Mouse (Mus musculus) thymus, postnatal 0 days (tissue): ENCODE results near the gene 9130213A22Rik. TPM values are rescaled to one million over a fixed set of nuclear protein-coding genes. Genes with fewer than 3 reads are reported as not detected.
A peak's percentile ranks its signal among the peaks of the same experiment; 100 is the strongest.

ENCODE experiments used
- DNase-seq: peaks from one replicate; pipeline ENCODE4 v3.0.0-alpha.2; 2015; ENCODE audit warnings: low spot score
- polyA plus RNA-seq: library from polyadenylated mRNA; unstranded; fragments of >200 nt; fragmentation: Nextera tagmentation; extraction: Ambion mirVana; gene quantifications from 2 replicates; pipeline ENCODE4 v1.2.1, GENCODE M21; 2015

Gene 9130213A22Rik
- polyA plus RNA-seq: 0.49 and 0.64 TPM in 2 replicates

DNA sequence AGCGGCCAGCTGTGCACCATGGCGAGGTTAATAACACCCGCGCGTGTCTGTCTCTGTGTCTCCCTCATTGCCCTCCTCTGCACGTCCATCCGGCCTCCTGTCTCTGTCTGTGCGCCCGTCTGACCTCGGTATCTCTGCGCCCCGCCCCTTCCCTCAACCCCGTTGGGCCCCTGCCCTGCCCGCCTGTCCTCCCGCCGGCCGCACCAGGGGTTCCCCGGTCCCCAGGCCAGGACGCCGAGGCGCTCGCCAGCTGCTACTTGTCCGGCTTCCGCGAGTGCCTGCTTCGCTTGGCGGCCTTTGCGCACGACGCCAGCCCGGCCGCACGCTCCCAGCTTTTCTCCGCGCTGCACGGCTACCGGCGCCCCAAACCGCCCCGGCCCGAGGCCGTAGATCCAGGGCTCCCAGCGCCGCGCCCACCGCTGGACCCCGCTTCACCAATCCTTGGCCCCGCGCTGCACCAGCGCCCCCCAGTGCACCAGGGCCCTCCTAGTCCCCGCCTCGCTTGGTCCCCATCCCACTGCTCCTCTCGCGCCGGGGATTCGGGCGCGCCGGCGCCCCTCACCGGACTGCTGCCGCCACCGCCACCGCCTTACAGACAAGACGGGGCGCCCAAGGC is at the start of gene 9130213A22Rik:
9130213A22Rik (minus strand) TSS at position 254 of the 616 bp plus-strand sequence.
- peak; percentile 74 for DNase-seq

DNA sequence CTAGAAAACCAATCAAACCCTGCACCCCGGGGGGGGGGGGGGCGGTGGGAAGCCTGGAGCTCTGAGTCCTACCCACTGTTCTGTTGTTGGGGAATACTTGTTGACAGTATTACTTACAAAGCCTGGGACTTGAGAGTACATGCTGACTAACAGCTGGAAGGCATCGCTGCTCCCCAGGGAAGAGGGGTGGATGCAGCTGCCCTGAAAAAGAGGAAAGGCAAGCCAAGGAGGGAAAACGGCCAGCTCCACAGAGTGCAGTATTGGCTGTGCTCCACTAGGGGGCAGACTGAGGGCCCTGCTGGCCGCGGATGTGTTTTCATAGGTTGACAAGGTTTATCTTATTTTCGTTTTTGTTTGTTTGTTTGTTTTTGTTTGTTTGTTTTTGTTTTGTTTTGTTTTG is 49.2 kb upstream of the 9130213A22Rik start:
- DNase-seq: peak; percentile 35

DNA sequence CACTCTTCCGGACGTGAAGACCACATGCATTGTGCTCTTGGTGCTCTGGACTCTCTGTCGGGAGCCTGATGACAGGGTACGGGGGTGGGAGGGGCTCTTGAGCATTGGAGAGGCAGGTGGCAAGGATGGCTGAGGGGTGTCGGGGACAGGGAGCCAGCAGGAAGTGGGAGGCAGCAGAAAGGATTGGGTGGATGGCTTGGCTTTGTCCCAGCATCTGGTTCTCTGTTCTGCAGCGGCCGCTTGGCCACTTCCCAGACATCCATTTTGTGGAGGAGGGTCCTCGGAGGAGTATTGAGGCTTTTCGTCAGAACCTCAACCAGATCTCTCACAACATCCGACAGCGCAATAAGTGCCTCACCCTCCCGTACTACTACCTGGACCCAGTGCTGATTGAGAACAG is 46.9 kb upstream of the 9130213A22Rik start:
- no peak for DNase-seq

DNA sequence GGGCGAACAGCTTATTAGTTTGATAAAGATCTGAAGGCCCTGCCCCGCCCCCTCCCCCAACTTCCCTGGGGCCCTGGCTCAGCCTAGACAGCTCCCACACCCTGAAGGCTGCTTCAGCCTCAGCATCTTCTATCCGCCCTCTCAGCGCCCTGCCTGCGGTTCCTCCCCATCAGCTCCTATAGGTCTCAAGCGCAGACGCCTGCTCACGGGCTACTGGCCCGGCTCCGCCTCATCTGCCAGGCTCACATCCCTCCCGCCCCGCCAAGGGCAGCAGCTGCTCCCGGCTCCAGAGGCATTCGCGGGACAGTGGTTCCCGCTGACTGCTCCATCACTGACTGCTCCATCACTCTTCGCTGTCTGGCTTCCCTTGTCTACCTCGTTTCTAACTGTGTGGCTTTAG is 34.4 kb upstream of the 9130213A22Rik start, which contains the start of gene Alox12b:
Alox12b (plus strand) TSS at position 190 of the 400 bp plus-strand sequence.
- DNase-seq: no peak

DNA sequence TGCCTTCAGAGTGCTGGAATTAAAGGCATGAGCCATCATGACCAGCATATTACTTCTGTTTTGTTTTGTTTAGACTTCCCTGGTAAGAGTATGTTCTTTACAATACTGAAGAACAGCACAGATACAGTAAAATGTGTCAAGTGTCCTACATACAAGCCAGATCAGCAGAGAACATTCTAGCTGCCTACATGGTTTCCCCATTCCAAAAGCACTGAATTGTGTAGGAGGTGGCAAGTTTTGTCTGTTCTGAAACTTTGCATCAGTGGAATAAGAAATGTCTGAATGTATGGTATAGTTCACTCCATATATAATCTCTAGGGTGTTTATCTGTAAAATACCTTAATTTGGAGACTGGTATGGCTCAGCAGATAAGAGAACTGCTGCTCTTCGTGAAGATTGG is 33.0 kb upstream of the 9130213A22Rik start:
- no peak for DNase-seq

DNA sequence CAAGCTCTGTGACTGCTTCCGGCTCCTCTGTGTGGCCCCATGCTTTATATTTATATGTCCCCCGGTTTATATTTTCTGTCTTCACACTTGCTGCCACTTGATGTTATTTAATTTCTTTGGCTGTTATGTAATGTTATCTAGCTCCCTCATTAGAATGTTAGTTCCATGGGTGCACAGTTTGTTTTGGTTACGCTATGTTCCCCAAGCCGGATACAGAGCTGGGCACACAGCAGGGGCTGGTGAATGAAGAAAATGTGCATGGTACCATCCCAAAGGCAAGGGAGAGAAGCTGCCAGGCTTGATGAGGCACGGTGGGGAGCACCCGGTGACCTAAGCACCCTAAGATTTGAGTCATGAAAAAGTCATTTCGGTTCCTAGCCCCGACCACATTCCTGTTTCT is 31.4 kb upstream of the 9130213A22Rik start:
- DNase-seq: no peak

DNA sequence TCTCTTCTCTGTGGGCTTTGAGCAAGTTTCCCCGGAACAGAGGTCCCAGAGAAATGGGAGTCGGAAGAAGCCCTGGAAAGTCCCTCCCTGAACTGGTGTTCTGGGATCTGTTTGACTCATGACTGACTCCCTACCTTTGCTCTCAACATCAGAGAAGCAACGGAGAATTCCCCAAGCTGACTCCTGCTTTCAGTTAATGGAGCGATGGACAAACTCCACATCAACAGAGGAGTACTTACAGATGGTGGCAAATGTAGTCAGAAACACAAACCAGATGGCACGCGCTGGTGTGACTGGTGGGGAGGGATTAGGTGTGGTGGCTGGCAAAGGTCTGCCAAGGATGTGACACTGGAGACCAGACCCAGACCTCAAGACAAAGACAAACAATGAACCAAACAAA is 28.6 kb upstream of the 9130213A22Rik start:
- DNase-seq: no peak

DNA sequence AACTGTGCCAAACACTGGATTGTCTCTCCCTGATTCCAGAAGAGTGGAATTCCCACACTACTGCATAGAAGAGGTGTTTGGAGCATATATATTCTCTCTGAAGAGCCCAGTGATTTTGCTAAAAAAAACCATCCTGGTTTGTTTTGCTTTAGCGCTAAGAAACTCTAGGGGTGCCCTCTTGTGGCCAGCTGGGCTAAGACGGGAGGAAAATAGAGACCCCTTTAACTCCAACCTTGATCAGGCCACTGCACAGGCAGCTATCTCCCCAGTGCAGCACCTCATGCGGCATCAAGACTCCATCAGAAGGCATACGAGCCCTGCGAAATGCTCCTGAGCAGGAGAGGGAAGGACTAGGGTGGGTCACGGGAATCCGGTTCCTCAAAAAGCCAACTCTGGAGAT is 28.1 kb upstream of the 9130213A22Rik start:
- peak; percentile 68 for DNase-seq

DNA sequence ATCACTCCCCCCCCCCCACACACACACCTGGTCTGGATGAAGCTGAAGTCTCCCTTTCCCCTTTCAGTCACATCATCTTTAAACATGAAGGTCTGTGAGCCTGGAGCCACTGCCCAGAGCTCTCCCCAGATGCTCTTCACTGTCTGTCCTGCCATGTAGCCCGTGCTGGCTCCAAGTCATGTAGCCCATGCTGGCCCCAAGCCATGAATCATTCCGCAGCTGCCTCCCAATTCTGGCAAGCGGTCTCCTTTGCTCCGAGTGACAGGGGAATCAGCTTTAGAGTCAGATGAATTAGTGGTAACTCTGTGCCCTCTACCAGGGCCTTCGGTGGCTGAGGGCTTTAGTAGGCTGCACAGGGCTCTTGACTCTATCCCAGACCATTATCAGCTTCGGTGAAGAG is 27.3 kb upstream of the 9130213A22Rik start:
- no peak for DNase-seq

DNA sequence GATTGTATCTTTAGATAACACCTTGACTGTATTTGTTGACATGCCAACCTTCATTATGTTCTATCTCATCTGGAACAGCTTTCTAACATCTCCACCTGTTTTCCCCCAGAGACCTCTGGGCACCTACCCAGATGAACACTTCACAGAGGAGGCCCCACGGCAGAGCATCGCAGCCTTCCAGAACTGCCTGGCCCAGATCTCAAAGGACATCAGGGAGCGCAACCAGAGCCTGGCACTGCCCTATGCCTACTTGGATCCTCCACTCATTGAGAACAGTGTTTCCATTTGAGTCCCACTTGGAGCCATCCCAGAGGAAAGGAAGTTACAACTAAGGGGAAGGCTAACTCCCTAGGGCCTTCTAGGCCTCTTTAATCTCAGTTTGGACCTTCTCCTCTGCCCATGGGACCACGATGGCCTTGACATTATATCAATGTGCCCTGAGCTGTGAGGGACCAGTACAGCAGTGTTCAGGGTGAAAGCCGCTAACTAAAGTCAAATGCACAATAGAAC is 26.1 kb upstream of the 9130213A22Rik start:
- no peak for DNase-seq

DNA sequence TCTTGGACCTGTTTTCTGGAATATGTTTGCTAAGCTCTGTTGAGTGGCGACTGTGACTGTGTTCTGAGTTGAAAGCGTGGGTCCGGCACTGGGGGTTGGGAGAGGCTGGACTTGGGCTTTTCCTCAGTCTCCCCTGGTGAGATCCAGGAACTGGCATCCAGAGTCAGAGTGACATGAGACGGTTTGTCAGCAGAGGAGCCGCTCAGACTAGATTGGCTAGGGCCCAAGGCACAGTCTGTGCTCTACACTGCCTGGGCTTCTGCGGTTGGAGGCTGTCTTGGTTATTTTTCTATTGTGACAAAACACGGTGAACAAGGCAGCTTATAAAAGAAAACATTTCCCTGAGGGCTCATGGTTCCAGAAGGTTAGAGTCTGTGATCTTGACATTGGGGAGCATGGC is 25.2 kb upstream of the 9130213A22Rik start:
- no peak for DNase-seq

DNA sequence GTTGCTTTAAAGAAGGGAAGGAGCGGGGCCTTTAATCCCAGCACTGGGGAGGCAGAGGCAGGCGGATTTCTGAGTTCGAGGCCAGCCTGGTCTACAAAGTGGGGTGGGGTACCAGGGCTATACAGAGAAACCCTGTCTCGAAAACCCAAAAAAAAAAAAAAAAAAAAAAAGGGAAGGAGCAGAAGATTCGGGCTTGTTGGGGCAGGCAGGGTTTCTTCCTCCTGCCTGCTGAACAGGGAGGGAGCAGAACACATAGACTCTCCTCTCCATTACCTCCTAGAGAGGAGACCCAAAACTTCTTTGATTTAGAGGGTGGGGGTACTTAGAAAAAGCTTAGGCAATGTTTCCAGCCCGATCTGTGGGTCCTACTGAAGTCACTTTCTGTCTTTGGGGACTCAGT is 13.0 kb upstream of the 9130213A22Rik start:
- no peak for DNase-seq

DNA sequence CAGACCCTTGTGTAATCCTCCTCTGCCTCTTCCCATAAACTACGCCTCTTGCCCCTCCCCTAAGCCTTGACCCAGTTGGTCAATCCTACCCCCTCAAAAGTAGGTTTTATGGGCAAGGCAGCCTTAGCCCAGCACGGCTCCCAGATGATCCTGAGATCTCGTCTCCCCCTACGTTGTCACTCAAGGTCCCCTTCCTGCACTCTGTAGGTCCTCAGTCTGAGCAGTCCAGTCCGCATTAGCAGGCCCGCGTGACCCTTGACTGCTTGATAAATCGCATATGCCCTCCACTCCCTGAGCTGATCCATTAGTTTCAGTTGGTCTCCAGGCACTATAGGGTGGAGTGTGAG is 12.2 kb upstream of the 9130213A22Rik start:
- no peak for DNase-seq

DNA sequence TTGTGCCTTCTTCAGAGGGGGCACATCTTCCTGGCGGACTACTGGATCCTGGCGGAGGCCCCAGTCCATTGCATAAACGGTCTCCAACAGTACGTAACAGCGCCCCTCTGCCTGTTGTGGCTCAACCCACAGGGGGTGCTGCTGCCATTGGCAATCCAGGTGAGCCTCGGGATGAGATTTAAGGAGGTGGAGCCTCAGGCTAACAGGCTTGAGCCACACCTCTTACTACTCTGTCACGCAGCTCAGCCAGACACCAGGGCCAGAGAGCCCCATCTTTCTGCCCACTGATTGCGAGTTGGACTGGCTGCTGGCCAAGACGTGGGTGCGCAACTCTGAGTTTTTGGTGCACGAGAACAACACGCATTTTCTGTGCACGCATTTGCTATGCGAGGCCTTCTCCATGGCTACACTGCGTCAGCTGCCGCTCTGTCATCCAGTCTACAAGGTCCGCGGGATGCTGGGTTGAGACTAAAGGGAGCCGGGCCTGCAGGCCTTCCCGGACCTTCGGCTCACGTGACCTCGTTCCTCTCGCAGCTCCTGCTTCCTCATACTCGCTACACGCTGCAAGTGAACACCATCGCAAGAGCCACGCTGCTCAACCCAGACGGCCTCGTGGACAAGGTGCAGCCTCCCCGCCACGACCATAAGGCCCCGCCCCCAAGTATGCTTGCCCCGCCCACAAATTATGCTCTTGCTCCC is 11.7 kb upstream of the 9130213A22Rik start:
- peak; percentile 53 for DNase-seq

DNA sequence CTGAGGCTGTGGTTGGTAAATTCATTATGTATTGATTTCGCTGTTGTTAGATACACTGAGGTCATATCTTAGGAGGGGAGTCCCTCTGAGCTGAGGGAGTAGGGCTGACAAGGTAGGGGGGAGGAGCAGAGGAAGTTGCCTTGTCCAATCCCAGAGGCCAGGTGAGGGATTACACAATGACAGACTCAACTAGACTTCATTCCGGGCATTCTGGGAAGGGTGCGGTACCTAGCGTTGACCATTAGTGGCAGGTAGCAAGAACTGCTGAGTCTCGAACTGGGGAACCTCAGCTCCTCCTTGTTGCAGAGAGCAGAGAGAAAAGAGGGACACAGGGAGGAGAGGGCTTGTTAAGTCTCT is 11.2 kb upstream of the 9130213A22Rik start:
- no peak for DNase-seq

DNA sequence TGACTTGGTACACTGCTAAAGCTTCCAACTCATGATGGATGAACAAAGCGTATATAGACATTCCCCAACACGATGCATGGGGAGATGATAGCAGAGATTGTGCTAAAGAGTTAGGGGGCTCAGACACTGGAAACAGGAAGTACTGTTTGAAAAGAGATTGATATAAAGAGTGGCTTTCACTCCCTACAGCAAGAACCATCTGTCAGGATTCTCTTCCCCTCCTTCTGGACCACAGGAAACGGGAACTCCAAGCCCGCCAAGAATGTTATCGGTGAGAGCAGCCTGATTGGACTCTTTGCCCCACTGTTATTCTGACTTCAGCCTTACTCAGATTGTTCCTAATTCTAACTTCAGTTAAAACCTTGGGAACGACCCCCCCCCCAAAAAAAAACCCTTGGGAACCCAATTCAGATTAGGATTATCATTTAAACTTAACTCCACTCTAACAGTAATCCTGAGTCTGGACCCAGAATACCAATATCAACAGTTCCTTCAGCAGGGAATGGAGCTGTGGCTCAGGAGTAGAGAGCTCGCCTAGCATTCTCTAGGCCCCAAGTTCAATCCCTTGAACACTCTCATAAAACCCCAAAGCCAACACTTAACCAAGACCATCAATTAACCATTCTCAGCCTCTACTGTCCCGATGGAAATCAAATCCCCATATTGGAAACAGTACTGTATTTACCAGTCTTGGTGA is 6.2 kb upstream of the 9130213A22Rik start:
- DNase-seq: no peak

DNA sequence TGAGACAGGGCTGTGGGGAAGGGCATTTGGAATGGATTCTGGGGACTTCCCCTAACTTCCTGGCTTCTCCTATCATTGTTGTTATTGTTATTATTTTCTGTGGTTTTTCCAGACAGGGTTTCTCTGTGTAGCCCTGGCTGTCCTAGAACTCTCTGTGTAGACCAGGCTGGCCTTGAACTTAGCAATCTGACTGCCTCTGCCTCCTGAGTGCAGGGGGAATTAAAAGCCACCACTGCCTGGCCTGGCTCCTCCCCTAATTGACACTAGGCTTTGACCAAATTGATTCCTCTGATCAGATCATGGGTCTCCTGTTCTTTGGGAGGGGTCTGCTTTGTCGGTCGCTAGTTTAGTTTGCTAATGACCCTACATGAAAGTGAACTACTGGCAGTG is 4.3 kb upstream of the 9130213A22Rik start:
- DNase-seq: no peak

DNA sequence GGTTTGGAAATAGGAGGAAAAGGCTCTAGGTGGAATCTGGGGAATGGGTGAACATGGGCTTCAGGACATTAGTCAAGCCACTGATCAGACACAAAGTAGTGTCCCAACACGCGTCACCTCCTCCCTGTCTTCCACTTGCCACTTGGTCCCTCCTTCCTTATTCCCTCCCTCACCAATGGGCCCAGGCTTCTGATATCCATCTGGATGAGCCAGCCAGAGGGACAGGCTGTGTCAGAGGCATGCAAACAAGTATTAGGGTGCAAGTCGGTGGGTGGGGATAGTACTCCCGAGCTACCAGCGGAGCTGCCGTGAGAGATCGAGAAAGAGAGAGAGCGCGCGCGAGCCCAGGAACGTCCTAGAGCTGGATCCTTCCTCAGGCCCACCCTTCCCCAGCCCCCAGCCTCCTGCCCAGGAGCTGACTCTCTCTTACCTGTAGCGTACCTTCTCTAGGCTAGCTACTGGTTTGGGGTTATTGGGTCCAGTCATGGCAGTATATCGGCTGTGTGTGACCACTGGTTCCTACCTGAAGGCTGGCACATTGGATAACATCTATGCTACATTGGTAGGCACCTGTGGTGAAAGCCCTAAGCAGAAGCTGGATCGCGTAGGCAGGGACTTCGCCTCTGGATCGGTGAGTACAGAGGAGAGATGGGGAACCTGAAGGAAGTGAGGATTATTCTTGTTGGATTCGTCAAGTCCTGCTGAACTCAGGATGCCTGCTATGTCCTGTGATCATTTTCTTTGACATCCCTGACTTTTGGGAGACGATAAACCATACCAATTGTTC is 3.7 kb upstream of the 9130213A22Rik start:
- DNase-seq: peak; percentile 31

DNA sequence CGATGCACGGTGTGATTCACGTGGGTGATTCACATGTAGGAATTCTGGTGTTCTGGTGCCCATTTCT is 3.3 kb upstream of the 9130213A22Rik start, which contains the start of gene Aloxe3:
Aloxe3 (plus strand) TSS at position 45 of the 67 bp plus-strand sequence.
- no peak for DNase-seq

DNA sequence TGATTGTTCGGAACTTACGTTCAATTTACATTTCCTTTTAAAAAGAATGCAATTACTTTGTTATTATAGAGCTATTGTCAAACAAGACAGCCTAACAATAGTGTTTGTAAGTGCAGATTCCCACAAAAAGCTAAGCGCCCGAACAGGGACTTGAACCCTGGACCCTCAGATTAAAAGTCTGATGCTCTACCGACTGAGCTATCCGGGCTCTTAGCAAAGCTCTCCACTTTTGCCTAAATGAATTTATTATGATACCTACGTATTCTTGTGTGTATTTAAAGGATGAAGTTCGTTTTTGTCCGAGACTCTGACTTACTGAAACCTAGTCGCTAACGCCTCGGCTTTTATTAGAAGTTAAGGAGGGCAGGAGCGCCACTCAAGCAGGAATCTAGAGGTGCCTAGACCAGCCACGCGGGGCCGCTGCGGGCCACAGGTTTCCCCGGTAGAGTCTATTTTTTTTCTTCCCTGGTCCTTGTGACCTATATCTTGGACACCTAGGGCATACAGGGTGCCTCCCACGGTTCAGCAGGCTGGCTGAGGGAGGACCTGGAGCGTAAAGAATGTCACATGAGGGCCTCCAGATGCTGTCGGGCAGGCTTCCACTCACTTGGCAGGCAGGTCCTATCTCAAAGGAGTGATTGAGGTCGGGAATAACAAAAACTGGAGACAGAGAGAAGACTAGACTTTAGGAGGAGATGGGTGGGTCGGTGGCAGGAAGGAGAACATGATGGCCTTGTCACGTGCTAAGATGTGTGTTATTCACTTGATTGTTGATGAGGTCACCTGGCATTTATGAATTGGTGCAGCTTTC is 2.9 kb upstream of the 9130213A22Rik start:
- peak; percentile 93 for DNase-seq

DNA sequence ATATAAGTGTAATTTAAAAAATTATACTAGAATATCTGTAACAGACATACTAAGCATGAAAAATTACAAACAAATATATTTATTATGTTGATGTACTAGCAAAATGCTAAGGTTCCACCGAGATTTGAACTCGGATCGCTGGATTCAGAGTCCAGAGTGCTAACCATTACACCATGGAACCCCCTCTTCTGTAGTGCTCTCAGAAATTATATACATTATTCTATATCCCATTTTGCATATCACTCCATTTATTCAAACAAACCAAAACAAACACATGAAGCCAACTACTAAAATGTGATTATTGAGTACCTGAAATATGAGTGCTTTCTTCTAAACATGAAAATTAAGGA is 2.1 kb upstream of the 9130213A22Rik start:
- peak; percentile 86 for DNase-seq
